Mouse (Mus musculus): ENCODE measurements around the gene P4ha1. TPM values are rescaled to one million over a fixed set of nuclear protein-coding genes. Genes with fewer than 3 reads are reported as not detected.

The P4ha1 gene
- polyA plus RNA-seq (2014; fragmentation: Nextera tagmentation; extraction: Ambion mirVana): 44.6 and 51.6 TPM in 2 replicates

- Histone ChIP-seq H3K4me1 (replicated peaks; ENCODE audit: control insufficient read depth, insufficient read depth, low read length) (no peaks in the 10 kb centered on the region), H3K4me2 (replicated peaks; ENCODE audit: low read depth, low read length) (peak within 1 kb of the TSS; percentile 57), H3K4me3 (ENCODE audit: low read depth, low read length) (peak within 1 kb of the TSS; percentile 68), H3K27ac (ENCODE audit: low read depth, low read length) (peak within 1 kb of the TSS; percentile 95), H3K36me3 (ENCODE audit: control insufficient read depth, insufficient read depth, low read length) (no peaks in the 10 kb centered on the region), H3K9me3 (ENCODE audit: control insufficient read depth, low read length) (no peaks in the 10 kb centered on the region), H3K27me3 (ENCODE audit: control insufficient read depth, insufficient read depth, low read length) (no peaks in the 10 kb centered on the region), H3K9ac (ENCODE audit: low read depth, low read length) (peak within 1 kb of the TSS; percentile 83)
- ATAC-seq (ENCODE audit: low FRiP score) (peak; percentile 99), DNase-seq (ENCODE audit: low spot score) (peak; percentile 99)
- WGBS: under 1% methylated on average over 28 of the region's 39 CpGs
Measured at GRCm38 (mm10) chr10:59323100-59323487, at the start of gene P4ha1. Gene P4ha1, plus strand, starts transcription at chr10:59323296.

GRCm38 (mm10) chr10:59275745-59276144 lies 47.4 kb upstream of the P4ha1 start:
- no peak for DNase-seq (ENCODE audit: low spot score)
- Histone ChIP-seq H3K4me2 (replicated peaks; ENCODE audit: low read depth, low read length) (no peak overlapping the region), H3K27ac (ENCODE audit: low read depth, low read length) (no peak overlapping the region), H3K4me1 (replicated peaks; ENCODE audit: control insufficient read depth, insufficient read depth, low read length) (no peaks in the 10 kb centered on the region), H3K27me3 (ENCODE audit: control insufficient read depth, insufficient read depth, low read length) (no peaks in the 10 kb centered on the region), H3K4me3 (ENCODE audit: low read depth, low read length) (no peak overlapping the region), H3K9ac (ENCODE audit: low read depth, low read length) (no peak overlapping the region), H3K36me3 (ENCODE audit: control insufficient read depth, insufficient read depth, low read length) (no peaks in the 10 kb centered on the region), H3K9me3 (ENCODE audit: control insufficient read depth, low read length) (no peaks in the 10 kb centered on the region)
- no peak for ATAC-seq (ENCODE audit: low FRiP score)
- WGBS: 90% methylated on average over 5 of the region's 5 CpGs

GRCm38 (mm10) chr10:59277116-59277515 lies 46.0 kb upstream of the P4ha1 start:
- Histone ChIP-seq H3K9me3 (ENCODE audit: control insufficient read depth, low read length) (no peaks in the 10 kb centered on the region), H3K9ac (ENCODE audit: low read depth, low read length) (no peak overlapping the region), H3K27me3 (ENCODE audit: control insufficient read depth, insufficient read depth, low read length) (no peaks in the 10 kb centered on the region), H3K4me1 (replicated peaks; ENCODE audit: control insufficient read depth, insufficient read depth, low read length) (no peaks in the 10 kb centered on the region), H3K4me2 (replicated peaks; ENCODE audit: low read depth, low read length) (no peak overlapping the region), H3K27ac (ENCODE audit: low read depth, low read length) (no peak overlapping the region), H3K4me3 (ENCODE audit: low read depth, low read length) (no peak overlapping the region), H3K36me3 (ENCODE audit: control insufficient read depth, insufficient read depth, low read length) (no peaks in the 10 kb centered on the region)
- 66% methylated on average over 10 of the region's 10 CpGs for WGBS
- no peak for DNase-seq (ENCODE audit: low spot score)
- ATAC-seq (ENCODE audit: low FRiP score): no peak

GRCm38 (mm10) chr10:59277729-59278475 lies 45.2 kb upstream of the P4ha1 start:
- DNase-seq (ENCODE audit: low spot score): no peak
- 73% methylated on average over 5 of the region's 5 CpGs for WGBS
- Histone ChIP-seq H3K27ac (ENCODE audit: low read depth, low read length) (no peak overlapping the region), H3K4me3 (ENCODE audit: low read depth, low read length) (no peak overlapping the region), H3K27me3 (ENCODE audit: control insufficient read depth, insufficient read depth, low read length) (no peaks in the 10 kb centered on the region), H3K9me3 (ENCODE audit: control insufficient read depth, low read length) (no peaks in the 10 kb centered on the region), H3K4me1 (replicated peaks; ENCODE audit: control insufficient read depth, insufficient read depth, low read length) (no peaks in the 10 kb centered on the region), H3K36me3 (ENCODE audit: control insufficient read depth, insufficient read depth, low read length) (no peaks in the 10 kb centered on the region), H3K9ac (ENCODE audit: low read depth, low read length) (no peak overlapping the region), H3K4me2 (replicated peaks; ENCODE audit: low read depth, low read length) (no peak overlapping the region)
- ATAC-seq (ENCODE audit: low FRiP score): no peak

GRCm38 (mm10) chr10:59283164-59283563 lies 39.9 kb upstream of the P4ha1 start:
- H3K27ac ChIP-seq (ENCODE audit: low read depth, low read length): no peak overlapping the region
- H3K4me3 ChIP-seq (ENCODE audit: low read depth, low read length): no peak overlapping the region
- ATAC-seq (ENCODE audit: low FRiP score): no peak
- no peaks in the 10 kb centered on the region for H3K9me3 ChIP-seq (ENCODE audit: control insufficient read depth, low read length)
- no peak overlapping the region for H3K4me2 ChIP-seq (replicated peaks; ENCODE audit: low read depth, low read length)
- H3K36me3 ChIP-seq (ENCODE audit: control insufficient read depth, insufficient read depth, low read length): no peaks in the 10 kb centered on the region
- no peak for DNase-seq (ENCODE audit: low spot score)
- WGBS: 82% methylated on average over 3 of the region's 3 CpGs
- no peak overlapping the region for H3K9ac ChIP-seq (ENCODE audit: low read depth, low read length)
- H3K4me1 ChIP-seq (replicated peaks; ENCODE audit: control insufficient read depth, insufficient read depth, low read length): no peaks in the 10 kb centered on the region
- no peaks in the 10 kb centered on the region for H3K27me3 ChIP-seq (ENCODE audit: control insufficient read depth, insufficient read depth, low read length)

GRCm38 (mm10) chr10:59283749-59284148 lies 39.3 kb upstream of the P4ha1 start:
- ATAC-seq (ENCODE audit: low FRiP score): no peak
- Histone ChIP-seq H3K36me3 (ENCODE audit: control insufficient read depth, insufficient read depth, low read length) (no peaks in the 10 kb centered on the region), H3K9ac (ENCODE audit: low read depth, low read length) (no peak overlapping the region), H3K4me1 (replicated peaks; ENCODE audit: control insufficient read depth, insufficient read depth, low read length) (no peaks in the 10 kb centered on the region), H3K4me2 (replicated peaks; ENCODE audit: low read depth, low read length) (no peak overlapping the region), H3K9me3 (ENCODE audit: control insufficient read depth, low read length) (no peaks in the 10 kb centered on the region), H3K27ac (ENCODE audit: low read depth, low read length) (no peak overlapping the region), H3K27me3 (ENCODE audit: control insufficient read depth, insufficient read depth, low read length) (no peaks in the 10 kb centered on the region), H3K4me3 (ENCODE audit: low read depth, low read length) (no peak overlapping the region)
- no peak for DNase-seq (ENCODE audit: low spot score)
- WGBS: 47% methylated on average over 1 of the region's 1 CpGs

GRCm38 (mm10) chr10:59285530-59285929 lies 37.6 kb upstream of the P4ha1 start:
- Histone ChIP-seq H3K4me3 (ENCODE audit: low read depth, low read length) (no peak overlapping the region), H3K4me2 (replicated peaks; ENCODE audit: low read depth, low read length) (no peak overlapping the region), H3K9ac (ENCODE audit: low read depth, low read length) (no peak overlapping the region), H3K36me3 (ENCODE audit: control insufficient read depth, insufficient read depth, low read length) (no peaks in the 10 kb centered on the region), H3K27ac (ENCODE audit: low read depth, low read length) (no peak overlapping the region), H3K4me1 (replicated peaks; ENCODE audit: control insufficient read depth, insufficient read depth, low read length) (no peaks in the 10 kb centered on the region), H3K27me3 (ENCODE audit: control insufficient read depth, insufficient read depth, low read length) (no peaks in the 10 kb centered on the region), H3K9me3 (ENCODE audit: control insufficient read depth, low read length) (no peaks in the 10 kb centered on the region)
- DNase-seq (ENCODE audit: low spot score) (no peak), ATAC-seq (ENCODE audit: low FRiP score) (no peak)
- 76% methylated on average over 5 of the region's 5 CpGs for WGBS

GRCm38 (mm10) chr10:59287251-59287650 lies 35.8 kb upstream of the P4ha1 start:
- 67% methylated on average over 2 of the region's 2 CpGs for WGBS
- Histone ChIP-seq H3K4me1 (replicated peaks; ENCODE audit: control insufficient read depth, insufficient read depth, low read length) (no peaks in the 10 kb centered on the region), H3K27me3 (ENCODE audit: control insufficient read depth, insufficient read depth, low read length) (no peaks in the 10 kb centered on the region), H3K27ac (ENCODE audit: low read depth, low read length) (no peak overlapping the region), H3K9me3 (ENCODE audit: control insufficient read depth, low read length) (no peaks in the 10 kb centered on the region), H3K36me3 (ENCODE audit: control insufficient read depth, insufficient read depth, low read length) (no peaks in the 10 kb centered on the region), H3K4me3 (ENCODE audit: low read depth, low read length) (no peak overlapping the region), H3K4me2 (replicated peaks; ENCODE audit: low read depth, low read length) (no peak overlapping the region), H3K9ac (ENCODE audit: low read depth, low read length) (no peak overlapping the region)
- DNase-seq (ENCODE audit: low spot score) (no peak), ATAC-seq (ENCODE audit: low FRiP score) (no peak)

GRCm38 (mm10) chr10:59287662-59288061 lies 35.4 kb upstream of the P4ha1 start:
- no peaks in the 10 kb centered on the region for H3K4me1 ChIP-seq (replicated peaks; ENCODE audit: control insufficient read depth, insufficient read depth, low read length)
- DNase-seq (ENCODE audit: low spot score): no peak
- no peaks in the 10 kb centered on the region for H3K27me3 ChIP-seq (ENCODE audit: control insufficient read depth, insufficient read depth, low read length)
- 55% methylated on average over 3 of the region's 3 CpGs for WGBS
- H3K9me3 ChIP-seq (ENCODE audit: control insufficient read depth, low read length): no peaks in the 10 kb centered on the region
- no peak overlapping the region for H3K4me3 ChIP-seq (ENCODE audit: low read depth, low read length)
- H3K36me3 ChIP-seq (ENCODE audit: control insufficient read depth, insufficient read depth, low read length): no peaks in the 10 kb centered on the region
- H3K9ac ChIP-seq (ENCODE audit: low read depth, low read length): no peak overlapping the region
- ATAC-seq (ENCODE audit: low FRiP score): no peak
- H3K27ac ChIP-seq (ENCODE audit: low read depth, low read length): no peak overlapping the region
- no peak overlapping the region for H3K4me2 ChIP-seq (replicated peaks; ENCODE audit: low read depth, low read length)

Measured in hindbrain, embryonic 11.5 days (tissue).